Mouse (Mus musculus) intestine, postnatal 0 days (tissue): ENCODE measurements around the gene Smarcc2. TPM values are rescaled to one million over a fixed set of nuclear protein-coding genes. Genes with fewer than 3 reads are reported as not detected.

ENCODE experiments used
- ATAC-seq: fragments of 200-750 bp; cut with Nextera tagmentation; 2 replicates; pipeline ENCODE4 v1.8.0; 2017; ENCODE audit warnings: mild to moderate bottlenecking, moderate TSS enrichment, moderate library complexity
- H3K27ac ChIP-seq: fragments of 300-500 bp; sonication (generic); 2 replicates; pipeline ENCODE4 v1.5.1; 2014; ENCODE audit warnings: mild to moderate bottlenecking, low read depth, low read length, moderate library complexity
- H3K27me3 ChIP-seq: fragments of 300-500 bp; sonication (generic); replicated peaks from 2 replicates; pipeline ENCODE4 v1.6.1; 2014; ENCODE audit warnings: low read length, mixed read lengths; ENCODE audit not compliant: control insufficient read depth, insufficient read depth
- H3K36me3 ChIP-seq: fragments of 300-500 bp; sonication (generic); 2 replicates; pipeline ENCODE4 v1.6.1; 2014; ENCODE audit warnings: mild to moderate bottlenecking, moderate library complexity; ENCODE audit not compliant: control insufficient read depth, insufficient read depth
- H3K4me1 ChIP-seq: fragments of 300-500 bp; sonication (generic); replicated peaks from 2 replicates; pipeline ENCODE4 v1.6.1; 2014; ENCODE audit warnings: antibody characterized with exemption, low read length, mixed read lengths; ENCODE audit not compliant: control insufficient read depth, insufficient read depth
- H3K4me2 ChIP-seq: fragments of 300-500 bp; sonication (generic); replicated peaks from 2 replicates; pipeline ENCODE4 v1.6.1; 2014; ENCODE audit warnings: low read depth, mild to moderate bottlenecking, moderate library complexity
- H3K4me3 ChIP-seq: fragments of 300-500 bp; sonication (generic); 2 replicates; pipeline ENCODE4 v1.5.1; 2014; ENCODE audit warnings: low read depth, low read length
- H3K9ac ChIP-seq: fragments of 300-500 bp; sonication (generic); 2 replicates; pipeline ENCODE4 v1.6.1; 2014; ENCODE audit warnings: mild to moderate bottlenecking, low read depth, low read length
- H3K9me3 ChIP-seq: fragments of 300-500 bp; sonication (generic); 2 replicates; pipeline ENCODE4 v1.6.1; 2016; ENCODE audit warnings: mixed run types; ENCODE audit not compliant: control insufficient read depth
- CTCF ChIP-seq: sonication (generic); IDR thresholded peaks from 2 replicates; pipeline ENCODE4 v1.5.1; 2016; ENCODE audit warnings: low read depth, mild to moderate bottlenecking, control low read depth, antibody characterized with exemption, moderate library complexity
- WGBS: fragments of 180-500 bp; shearing (Covaris S2); extraction: QIAGEN DNeasy Blood & Tissue Kit; methylation state at CpG from one replicate; pipeline ENCODE4 v1.1.7; 2014; 5-methylcytosine and 5-hydroxymethylcytosine counted together
- polyA plus RNA-seq: library from polyadenylated mRNA; unstranded; fragments of >200 nt; fragmentation: Nextera tagmentation; extraction: Ambion mirVana; gene quantifications from 2 replicates; pipeline ENCODE4 v1.2.1, GENCODE M21; 2015

Smarcc2 gene
- polyA plus RNA-seq, 1 experiment from 2014 or later, result 31.6 TPM

GRCm38 (mm10) chr10:128438675-128439279, 20.3 kb upstream of the Smarcc2 start:
- WGBS, result 71% methylated on average over 10 of the region's 10 CpGs

DNA sequence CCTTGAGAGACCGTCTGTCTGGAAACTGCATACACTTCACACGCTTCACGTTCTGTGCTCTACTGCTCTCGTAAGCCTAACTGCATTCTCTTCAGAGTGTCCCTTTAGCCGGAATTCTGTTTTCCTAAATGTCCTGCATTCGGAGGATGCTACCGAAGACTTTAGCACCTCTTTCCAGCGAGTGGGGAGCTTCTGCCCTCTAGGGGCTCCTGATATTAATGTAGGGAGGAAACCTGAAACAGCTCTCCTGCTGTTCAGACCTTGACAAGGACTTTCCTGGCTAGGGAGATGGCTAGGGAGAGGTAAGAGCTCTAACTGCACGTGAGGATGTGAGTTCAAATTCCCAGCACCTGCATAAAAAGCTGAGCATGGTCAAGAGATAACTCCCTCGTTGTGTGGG, 18.6 kb upstream of the Smarcc2 start:
- Histone ChIP-seq H3K36me3 (peaks cover 58% of the 10 kb centered on the region), H3K9me3 (no peaks in the 10 kb centered on the region), H3K4me3 (no peak overlapping the region), H3K9ac (no peak overlapping the region), H3K27ac (no peak overlapping the region), H3K4me1 (no peaks in the 10 kb centered on the region), H3K4me2 (no peak overlapping the region), H3K27me3 (no peaks in the 10 kb centered on the region)
- no peak for ATAC-seq
- peak; percentile 82 for TF ChIP-seq CTCF
- 54% methylated on average over 10 of the region's 10 CpGs for WGBS

More at GRCm38 (mm10) chr10:128438675-128439279, 20.3 kb upstream of the Smarcc2 start:
- Histone ChIP-seq H3K9me3 (no peaks in the 10 kb centered on the region), H3K27me3 (no peaks in the 10 kb centered on the region), H3K36me3 (peaks cover 70% of the 10 kb centered on the region), H3K4me1 (no peaks in the 10 kb centered on the region), H3K4me3 (no peak overlapping the region), H3K9ac (no peak overlapping the region), H3K4me2 (no peak overlapping the region), H3K27ac (0 out of 2 replicates have a peak overlapping the region, but pooled peaks have one; percentile 41)
- no peak for TF ChIP-seq CTCF
- no peak for ATAC-seq

DNA sequence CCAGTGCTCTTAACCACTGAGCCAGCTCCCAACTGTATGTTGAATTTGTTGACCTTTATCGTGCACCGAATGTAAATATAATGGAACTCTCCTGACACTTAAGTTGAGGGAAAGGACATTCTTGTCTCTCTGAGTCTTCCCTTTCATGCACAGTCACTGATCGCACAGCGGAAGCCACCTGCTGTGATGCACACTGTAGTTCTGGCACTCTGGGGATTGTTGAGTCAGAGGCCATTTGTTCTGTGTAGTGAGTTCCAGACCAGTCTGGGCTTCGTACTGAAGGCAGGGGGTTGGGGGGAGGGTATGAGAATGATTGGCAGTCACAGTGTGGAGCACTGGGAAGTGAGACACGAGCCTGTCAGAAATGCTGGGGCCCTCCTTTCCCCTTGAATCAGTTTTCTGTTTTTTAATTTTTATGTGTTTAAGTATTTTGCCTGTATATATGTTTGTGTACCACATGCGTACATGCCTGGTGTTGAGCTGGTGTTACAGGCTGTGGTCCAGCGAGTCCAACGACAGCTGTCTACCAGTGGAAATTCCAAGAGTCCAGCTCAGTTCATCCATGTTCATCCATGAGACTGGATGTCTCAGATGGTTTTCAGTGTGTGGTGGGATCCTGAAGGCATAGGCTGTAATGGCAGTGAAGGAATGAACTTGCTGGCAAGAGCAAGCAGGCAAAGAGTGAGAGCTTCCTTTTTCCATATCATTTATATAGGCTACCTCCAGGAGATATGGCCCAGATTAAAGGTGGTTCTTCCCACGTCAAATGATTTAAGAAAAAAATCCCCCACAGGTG, 17.5 kb upstream of the Smarcc2 start:
- 89% methylated on average over 10 of the region's 10 CpGs for WGBS
- H3K4me1 ChIP-seq, result no peaks in the 10 kb centered on the region
- no peaks in the 10 kb centered on the region for H3K27me3 ChIP-seq

DNA sequence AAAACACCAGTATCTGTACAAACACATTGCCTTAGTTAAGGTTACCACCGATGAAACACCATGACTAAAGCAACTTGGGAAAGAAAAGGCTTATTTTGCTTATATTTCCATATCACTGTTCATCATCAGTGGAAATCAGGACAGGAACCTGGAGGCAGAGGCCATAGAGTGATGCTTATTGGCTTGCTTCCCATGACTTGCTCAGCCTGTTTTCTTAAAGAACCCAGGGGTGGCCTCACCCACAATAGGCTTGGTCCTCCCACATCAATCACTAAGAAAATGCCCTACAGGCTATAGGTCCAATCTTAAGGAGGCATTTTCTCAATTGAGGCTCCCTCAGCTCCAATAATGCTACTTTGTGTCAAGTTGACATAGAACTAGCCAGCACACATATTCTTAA, 16.3 kb upstream of the Smarcc2 start:
- no peak overlapping the region for H3K9ac ChIP-seq
- H3K36me3 ChIP-seq, result peaks cover 36% of the 10 kb centered on the region
- no peak overlapping the region for H3K4me3 ChIP-seq
- no peak for TF ChIP-seq CTCF
- H3K9me3 ChIP-seq, result no peaks in the 10 kb centered on the region
- no peak overlapping the region for H3K27ac ChIP-seq
- no peak for ATAC-seq
- 77% methylated on average over 1 of the region's 1 CpGs for WGBS
- H3K4me1 ChIP-seq, result no peaks in the 10 kb centered on the region
- H3K4me2 ChIP-seq, result no peak overlapping the region
- no peaks in the 10 kb centered on the region for H3K27me3 ChIP-seq

More for the DNA sequence above, 17.5 kb upstream of the Smarcc2 start:
- no peak for ATAC-seq
- TF ChIP-seq CTCF, result no peak
- no peaks in the 10 kb centered on the region for H3K9me3 ChIP-seq
- H3K9ac ChIP-seq, result no peak overlapping the region
- peaks cover 47% of the 10 kb centered on the region for H3K36me3 ChIP-seq
- no peak overlapping the region for H3K4me2 ChIP-seq
- no peak overlapping the region for H3K27ac ChIP-seq
- H3K4me3 ChIP-seq, result no peak overlapping the region

DNA sequence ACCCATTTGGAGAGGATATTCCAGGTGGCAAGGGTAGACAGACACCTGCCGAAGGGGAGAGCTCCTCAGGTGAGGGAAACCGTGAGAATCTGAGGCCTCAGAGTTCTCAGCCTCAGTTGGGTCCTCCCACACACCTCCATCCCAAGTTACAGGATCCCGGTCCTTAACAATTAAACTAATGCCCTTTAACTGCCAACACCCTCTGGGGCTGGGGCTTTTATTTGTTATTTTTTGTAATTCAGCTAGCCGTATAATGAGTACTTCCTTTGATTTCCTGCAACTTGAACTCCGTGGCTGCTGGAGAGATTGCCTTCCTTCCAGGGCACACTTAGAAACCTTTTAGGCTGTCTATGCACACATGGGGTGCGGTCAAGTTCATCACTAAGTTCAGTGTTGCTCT, 14.7 kb upstream of the Smarcc2 start:
- H3K27me3 ChIP-seq, result no peaks in the 10 kb centered on the region
- no peaks in the 10 kb centered on the region for H3K9me3 ChIP-seq
- ATAC-seq, result no peak
- H3K4me1 ChIP-seq, result no peaks in the 10 kb centered on the region
- no peak overlapping the region for H3K9ac ChIP-seq
- H3K4me3 ChIP-seq, result no peak overlapping the region
- 72% methylated on average over 6 of the region's 6 CpGs for WGBS
- peaks cover 22% of the 10 kb centered on the region for H3K36me3 ChIP-seq
- H3K27ac ChIP-seq, result no peak overlapping the region
- no peak overlapping the region for H3K4me2 ChIP-seq
- TF ChIP-seq CTCF, result no peak

DNA sequence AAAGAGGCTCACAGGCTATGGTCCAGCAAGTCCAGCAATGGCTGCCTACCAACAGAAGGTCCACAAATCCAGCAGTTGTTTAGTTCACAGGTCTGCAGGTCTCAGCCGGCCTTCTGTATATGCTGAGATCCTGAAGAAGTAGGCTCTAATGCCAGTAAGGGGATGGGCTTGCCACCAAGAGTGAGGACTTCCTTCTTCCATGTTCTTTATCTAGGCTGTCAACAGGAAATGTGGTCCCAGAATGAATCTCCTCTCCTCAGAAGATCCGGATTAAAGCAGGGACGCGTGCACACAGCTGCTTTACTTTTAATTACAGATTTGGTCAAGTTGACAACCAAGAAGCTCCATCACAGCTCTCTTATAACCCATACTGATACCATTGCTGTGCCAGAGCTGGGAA, 13.6 kb upstream of the Smarcc2 start:
- H3K4me1 ChIP-seq, result no peaks in the 10 kb centered on the region
- H3K9me3 ChIP-seq, result no peaks in the 10 kb centered on the region
- no peak for TF ChIP-seq CTCF
- H3K36me3 ChIP-seq, result peaks cover 13% of the 10 kb centered on the region
- 79% methylated on average over 4 of the region's 4 CpGs for WGBS
- H3K9ac ChIP-seq, result no peak overlapping the region
- H3K4me3 ChIP-seq, result no peak overlapping the region
- no peak overlapping the region for H3K4me2 ChIP-seq
- no peaks in the 10 kb centered on the region for H3K27me3 ChIP-seq
- H3K27ac ChIP-seq, result no peak overlapping the region
- no peak for ATAC-seq
